Comparison of ENCODE assay signal across 18 mouse cellular contexts in genomic region chr7:34290450-34291151, GRCm38 (mm10). TPM values are rescaled to one million over a fixed set of nuclear protein-coding genes. Genes with fewer than 3 reads are reported as not detected.
DNase-seq lines count a peak whose midpoint lies in the region; ATAC-seq and TF ChIP-seq lines count a peak whose summit lies in the region.
"Had no signal": no experiment of that assay in that cellular context is flagged by ENCODE, and none has a peak within 500 bp of the region (broad histone marks: within the 10 kb centered on the region; RNA-seq: fewer than 3 reads in every experiment).

No protein-coding gene starts in this region.

- ATAC-seq in intestine, embryonic 16.5 days = no peak
- no peak for ATAC-seq in intestine, embryonic 15.5 days
- ATAC-seq in lung, embryonic 14.5 days (ENCODE audit: insufficient read depth) = no peak

- H3K4me3 ChIP-seq in gastrocnemius, adult 2 months = no peak overlapping the region
- H3K4me3 ChIP-seq in intestine, embryonic 16.5 days (ENCODE audit: low read length) = no peak overlapping the region
- no peak overlapping the region for H3K4me3 ChIP-seq in intestine, embryonic 15.5 days (replicated peaks)
- H3K4me3 ChIP-seq in lung, embryonic 14.5 days (ENCODE audit: low read depth, low read length) = no peak overlapping the region

- no peak overlapping the region for H3K4me2 ChIP-seq in intestine, embryonic 16.5 days (ENCODE audit: low read depth, low read length)
- H3K4me2 ChIP-seq in intestine, embryonic 15.5 days (replicated peaks) = no peak overlapping the region
- H3K4me2 ChIP-seq in lung, embryonic 14.5 days = no peak overlapping the region

- H3K27ac ChIP-seq in gastrocnemius, adult 2 months = peak overlapping the region; percentile 54
- 0 out of 2 replicates have a peak overlapping the region, but pooled peaks have one; percentile 31 for H3K27ac ChIP-seq in intestine, embryonic 16.5 days (ENCODE audit: low read length)
- H3K27ac ChIP-seq in intestine, embryonic 15.5 days = no peak overlapping the region
- H3K27ac ChIP-seq in lung, embryonic 14.5 days (ENCODE audit: low read depth) = peak overlapping the region; percentile 44

- no peaks in the 10 kb centered on the region for H3K9me3 ChIP-seq in intestine, embryonic 16.5 days (ENCODE audit: control insufficient read depth, low read length)
- H3K9me3 ChIP-seq in intestine, embryonic 15.5 days = no peaks in the 10 kb centered on the region
- H3K9me3 ChIP-seq in lung, embryonic 14.5 days (ENCODE audit: low read depth, low read length) = no peaks in the 10 kb centered on the region

- H3K9ac ChIP-seq in intestine, embryonic 16.5 days (ENCODE audit: low read depth, low read length) = no peak overlapping the region
- no peak overlapping the region for H3K9ac ChIP-seq in intestine, embryonic 15.5 days
- H3K9ac ChIP-seq in lung, embryonic 14.5 days = no peak overlapping the region

- no peaks in the 10 kb centered on the region for H3K27me3 ChIP-seq in intestine, embryonic 16.5 days (replicated peaks; ENCODE audit: control insufficient read depth, insufficient read depth, low read length)
- no peaks in the 10 kb centered on the region for H3K27me3 ChIP-seq in intestine, embryonic 15.5 days (replicated peaks)
- H3K27me3 ChIP-seq in lung, embryonic 14.5 days (ENCODE audit: insufficient read depth, low read length) = no peaks in the 10 kb centered on the region

- intact Hi-C loops in gastrocnemius, adult 2 months (cut with DNase I) = no loop called here

- DNase-seq in gastrocnemius, adult 2 months = no peak
- no peak for DNase-seq in gastrocnemius, postnatal 25 days
- no peak for DNase-seq in lung, embryonic 14.5 days
- no peak for DNase-seq in lung, postnatal 36 days
- peak; percentile 47 for DNase-seq in gonadal fat pad, adult 2 months (ENCODE audit: low read depth)
- DNase-seq in adipocyte (ENCODE audit: low spot score) = no peak
- DNase-seq: adrenal gland, postnatal 25 days; cerebellum, postnatal 10 days; gastrocnemius, postnatal 10 days; kidney, postnatal 4 days; layer of hippocampus, postnatal 36 days; midbrain, embryonic 14.5 days; right cerebral cortex, postnatal 14 days had no signal

- H3K4me1 ChIP-seq in intestine, embryonic 16.5 days (ENCODE audit: control insufficient read depth, insufficient read depth, low read length) = no peaks in the 10 kb centered on the region
- H3K4me1 ChIP-seq in intestine, embryonic 15.5 days (replicated peaks) = no peaks in the 10 kb centered on the region
- H3K4me1 ChIP-seq in lung, embryonic 14.5 days (ENCODE audit: insufficient read depth) = no peaks in the 10 kb centered on the region

- no peak for TF ChIP-seq CTCF in gastrocnemius, adult 2 months (IDR thresholded peaks at IDR 0.05)
- TF ChIP-seq CTCF in lung, embryonic 14.5 days (IDR thresholded peaks at IDR 0.05; ENCODE audit: low read depth) = no peak

- H3K36me3 ChIP-seq in intestine, embryonic 16.5 days (ENCODE audit: control insufficient read depth, insufficient read depth, low read length) = no peaks in the 10 kb centered on the region
- no peaks in the 10 kb centered on the region for H3K36me3 ChIP-seq in intestine, embryonic 15.5 days
- H3K36me3 ChIP-seq in lung, embryonic 14.5 days (ENCODE audit: insufficient read depth) = peaks cover 2% of the 10 kb centered on the region

RNA-seq across cellular contexts. Expression of gene 4931406P16Rik, which starts 22.8 kb away (rescaled TPM):
- total RNA-seq in gastrocnemius, adult 2 months (2021) = 10 to 100 TPM; 36.6 to 51.9 TPM
- total RNA-seq in gastrocnemius, postnatal 25 days (2021) = 10 to 100 TPM; 31.6 to 38.9 TPM
- 22.7 and 23.5 TPM in 2 replicates for polyA plus RNA-seq in intestine, embryonic 16.5 days (2015; fragmentation: Nextera tagmentation; extraction: Ambion mirVana)
- polyA plus RNA-seq in intestine, embryonic 15.5 days (2015; fragmentation: Nextera tagmentation; extraction: Ambion mirVana) = 23.8 and 28.7 TPM in 2 replicates
- 54.7 and 59.2 TPM in 2 replicates for polyA plus RNA-seq in lung, embryonic 14.5 days (2014; fragmentation: Nextera tagmentation; extraction: Ambion mirVana)
- polyA plus RNA-seq in gonadal fat pad, adult 2 months (2012; rRNA removed) = 33.8 and 35.0 TPM in 2 replicates

RNA-seq across cellular contexts. Expression of gene Gm6096, which starts 39.8 kb away (rescaled TPM):
- not detected for total RNA-seq in gastrocnemius, adult 2 months (2021)
- not detected for total RNA-seq in gastrocnemius, postnatal 25 days (2021)
- not detected in 2 replicates for polyA plus RNA-seq in intestine, embryonic 16.5 days (2015; fragmentation: Nextera tagmentation; extraction: Ambion mirVana)
- polyA plus RNA-seq in intestine, embryonic 15.5 days (2015; fragmentation: Nextera tagmentation; extraction: Ambion mirVana) = not detected in 2 replicates
- 0.88 TPM in 1 of 2 replicates, not detected in the other for polyA plus RNA-seq in lung, embryonic 14.5 days (2014; fragmentation: Nextera tagmentation; extraction: Ambion mirVana)
- not detected in 2 replicates for polyA plus RNA-seq in gonadal fat pad, adult 2 months (2012; rRNA removed)
- total RNA-seq: adrenal gland, postnatal 25 days; gastrocnemius, postnatal 10 days; layer of hippocampus, postnatal 36 days had no signal
- polyA plus RNA-seq: intestine, embryonic 14.5 days; limb, embryonic 11.5 days; urinary bladder, adult 2 months had no signal
